Mouse (Mus musculus) midbrain, postnatal 0 days (tissue): Measurements from ENCODE around the gene Gapvd1. TPM values are rescaled to one million over a fixed set of nuclear protein-coding genes. Genes with fewer than 3 reads are reported as not detected.
A peak's percentile ranks its signal among the peaks of the same experiment; 100 is the strongest.
"Not testable (repeated sequence)": the region's sequence is repeated elsewhere in the genome, so short reads cannot be mapped to it uniquely, and the experiment has no call there.

Experiments
- ATAC-seq: fragments of 200-750 bp; cut with Nextera tagmentation; 2 replicates; pipeline ENCODE4 v1.8.0; 2017; ENCODE audit warnings: moderate number of reproducible peaks, mild to moderate bottlenecking, moderate TSS enrichment, moderate library complexity; ENCODE audit not compliant: low FRiP score
- DNase-seq: peaks from one replicate; pipeline ENCODE4 v3.0.0-alpha.2; 2015; ENCODE audit warnings: low spot score
- H3K27ac ChIP-seq: fragments of 300-500 bp; sonication (generic); 2 replicates; pipeline ENCODE4 v1.5.1; 2014; ENCODE audit warnings: low read depth, mild to moderate bottlenecking, low read length, mixed read lengths
- H3K27me3 ChIP-seq: fragments of 300-500 bp; sonication (generic); 2 replicates; pipeline ENCODE4 v1.6.1; 2014; ENCODE audit warnings: low read length, control low read depth, mixed read lengths; ENCODE audit not compliant: insufficient read depth
- H3K36me3 ChIP-seq: fragments of 300-500 bp; sonication (generic); 2 replicates; pipeline ENCODE4 v1.6.1; 2014; ENCODE audit warnings: low read length, control low read depth, mixed read lengths; ENCODE audit not compliant: insufficient read depth
- H3K4me1 ChIP-seq: fragments of 300-500 bp; sonication (generic); 2 replicates; pipeline ENCODE4 v1.6.1; 2014; ENCODE audit warnings: mild to moderate bottlenecking, control low read depth, antibody characterized with exemption, low read length, mixed read lengths; ENCODE audit not compliant: insufficient read depth
- H3K4me2 ChIP-seq: fragments of 300-500 bp; sonication (generic); 2 replicates; pipeline ENCODE4 v1.6.1; 2014; ENCODE audit warnings: low read depth, mild to moderate bottlenecking, low read length, mixed read lengths; ENCODE audit not compliant: poor library complexity, severe bottlenecking
- H3K4me3 ChIP-seq: fragments of 300-500 bp; sonication (generic); 2 replicates; pipeline ENCODE4 v1.5.1; 2014; ENCODE audit warnings: low read depth, mild to moderate bottlenecking, low read length, moderate library complexity
- H3K9ac ChIP-seq: fragments of 300-500 bp; sonication (generic); replicated peaks from 2 replicates; pipeline ENCODE4 v1.6.1; 2014; ENCODE audit warnings: mild to moderate bottlenecking, low read length, moderate library complexity, mixed read lengths; ENCODE audit not compliant: poor library complexity, severe bottlenecking
- H3K9me3 ChIP-seq: fragments of 300-500 bp; sonication (generic); 2 replicates; pipeline ENCODE4 v1.6.1; 2016; ENCODE audit warnings: low read length, control low read depth
- CTCF ChIP-seq: IDR thresholded peaks from 2 replicates; pipeline ENCODE4 v1.5.1; 2016; ENCODE audit warnings: antibody characterized with exemption, mild to moderate bottlenecking
- WGBS: fragments of 180-500 bp; shearing (Covaris S2); extraction: QIAGEN DNeasy Blood & Tissue Kit; methylation state at CpG from one replicate; pipeline ENCODE4 v1.1.7; 2014; 5-methylcytosine and 5-hydroxymethylcytosine counted together
- polyA plus RNA-seq: library from polyadenylated mRNA; unstranded; fragments of >200 nt; fragmentation: Nextera tagmentation; extraction: Ambion mirVana; gene quantifications from 2 replicates; pipeline ENCODE4 v1.2.1, GENCODE M21; 2015
- total RNA-seq: library from RNA; depleted of rRNA; stranded (reverse); fragments of >200 nt; gene quantifications from 2 replicates; pipeline ENCODE4 v1.2.3, GENCODE M21; 2014

Gapvd1 gene
- total and polyA plus RNA-seq, 2 experiments from 2014 or later, result 87.9 to 89.2 TPM

DNA sequence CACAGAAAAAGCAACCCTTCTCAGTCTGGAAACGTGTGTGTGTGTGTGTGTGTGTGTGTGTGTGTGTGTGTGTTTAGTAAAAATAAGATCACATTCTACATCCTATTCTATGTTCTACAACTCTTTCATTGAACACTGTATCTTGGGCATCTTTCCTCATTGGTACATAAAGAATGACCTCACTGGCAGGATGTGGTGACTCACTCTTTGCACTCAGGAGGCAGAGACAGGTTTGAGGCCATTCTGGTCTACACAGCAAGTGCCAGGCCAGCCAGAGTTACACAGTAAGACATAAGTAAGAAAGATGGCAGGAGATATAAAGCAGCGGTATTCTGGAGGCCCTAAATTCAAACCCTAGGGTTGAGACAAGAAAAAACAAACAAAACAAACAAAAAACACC, 7.8 kb upstream of the Gapvd1 start:
- no peak overlapping the region for H3K27ac ChIP-seq
- no peak overlapping the region for H3K4me3 ChIP-seq
- H3K9ac ChIP-seq, result no peak overlapping the region
- H3K36me3 ChIP-seq, result no peaks in the 10 kb centered on the region
- ATAC-seq, result no peak
- H3K4me2 ChIP-seq, result no peak overlapping the region
- H3K27me3 ChIP-seq, result no peaks in the 10 kb centered on the region
- DNase-seq, result no peak
- H3K4me1 ChIP-seq, result no peaks in the 10 kb centered on the region
- 67% methylated on average over 2 of the region's 2 CpGs for WGBS
- TF ChIP-seq CTCF, result no peak
- no peaks in the 10 kb centered on the region for H3K9me3 ChIP-seq

- no peaks in the 10 kb centered on the region for H3K9me3 ChIP-seq
- H3K4me3 ChIP-seq, result no peak overlapping the region
- ATAC-seq (no peak), DNase-seq (no peak)
- no peak overlapping the region for H3K27ac ChIP-seq
- TF ChIP-seq CTCF, result no peak
- no peak overlapping the region for H3K4me2 ChIP-seq
- 92% methylated on average over 2 of the region's 2 CpGs for WGBS
- H3K9ac ChIP-seq, result no peak overlapping the region
- H3K27me3 ChIP-seq, result no peaks in the 10 kb centered on the region
- H3K4me1 ChIP-seq, result no peaks in the 10 kb centered on the region
- H3K36me3 ChIP-seq, result no peaks in the 10 kb centered on the region
These were observed 7.1 kb upstream of the Gapvd1 start for GRCm38 (mm10) chr2:34762174-34762573.

DNA sequence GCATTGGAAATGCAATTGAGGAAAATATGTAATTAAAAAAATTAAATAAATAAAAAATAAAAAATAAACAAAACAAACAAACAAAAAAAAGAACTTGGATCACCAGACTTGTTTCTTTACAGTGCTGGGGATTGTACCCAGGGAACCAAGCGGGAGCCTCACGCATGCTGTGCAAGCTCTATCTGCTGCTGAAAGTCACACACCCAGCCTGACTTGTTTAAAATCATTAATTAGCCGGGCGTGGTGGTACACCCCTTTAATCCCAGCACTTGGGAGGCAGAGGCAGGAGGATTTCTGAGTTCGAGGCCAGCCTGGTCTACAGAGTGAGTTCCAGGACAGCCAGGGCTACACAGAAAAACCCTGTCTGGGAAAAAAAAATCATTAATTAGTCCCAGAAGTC, 6.2 kb upstream of the Gapvd1 start:
- not testable (repeated sequence) for ATAC-seq, H3K9me3 ChIP-seq, DNase-seq, H3K27ac ChIP-seq, H3K36me3 ChIP-seq, H3K4me2 ChIP-seq, H3K9ac ChIP-seq, H3K4me3 ChIP-seq, H3K27me3 ChIP-seq, H3K4me1 ChIP-seq
- 86% methylated on average over 5 of the region's 5 CpGs for WGBS

GRCm38 (mm10) chr2:34757341-34757740, 2.3 kb upstream of the Gapvd1 start:
- Histone ChIP-seq H3K27ac (no peak overlapping the region), H3K9ac (no peak overlapping the region), H3K4me1 (0 out of 2 replicates have a peak, but pooled peaks cover under 1% of the 10 kb centered on the region), H3K36me3 (no peaks in the 10 kb centered on the region), H3K27me3 (no peaks in the 10 kb centered on the region), H3K9me3 (no peaks in the 10 kb centered on the region), H3K4me2 (no peak overlapping the region), H3K4me3 (no peak overlapping the region)
- TF ChIP-seq CTCF, result no peak
- WGBS, result 74% methylated on average over 1 of the region's 1 CpGs
- no peak for ATAC-seq
- no peak for DNase-seq

DNA sequence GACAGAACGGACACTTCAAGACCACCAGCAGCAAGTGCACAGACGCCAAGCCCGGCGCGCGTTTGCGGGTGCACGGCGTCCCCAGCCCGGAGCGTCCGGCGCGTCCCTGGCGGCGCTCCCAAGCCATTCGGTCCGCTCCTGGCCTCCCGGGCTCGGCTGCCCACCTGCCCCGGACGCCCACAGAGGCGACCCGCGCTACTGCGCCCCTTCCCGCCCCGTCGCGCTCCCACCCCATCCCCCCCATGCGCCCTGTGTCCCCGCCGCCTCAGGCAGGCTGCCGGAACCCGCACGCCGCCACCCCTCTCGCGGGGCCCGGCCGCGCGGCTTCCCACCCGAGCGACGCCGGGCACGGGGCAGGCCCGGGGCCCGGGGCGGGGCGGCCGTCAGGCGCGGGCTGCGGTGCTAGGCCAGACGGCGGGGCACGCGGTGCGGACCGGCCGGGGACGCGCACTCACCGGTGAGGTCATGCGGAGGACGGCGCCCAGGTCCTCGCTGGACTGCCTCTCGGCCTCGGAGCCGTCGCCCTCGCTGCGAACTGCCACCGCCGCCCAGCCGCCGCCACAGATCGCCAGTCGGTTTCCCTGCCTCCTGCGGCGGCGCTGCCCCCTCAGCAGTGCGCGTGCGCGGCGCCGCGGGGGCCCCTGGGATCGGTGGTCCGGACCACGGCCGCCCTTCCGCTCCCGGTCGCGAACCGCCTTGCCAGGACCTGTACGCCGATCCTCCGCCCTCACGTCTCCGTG, 1.1 kb downstream of the Gapvd1 start:
- ATAC-seq (peak; percentile 93), DNase-seq (peak; percentile 88)
- H3K9me3 ChIP-seq, result no peaks in the 10 kb centered on the region
- peak overlapping the region; percentile 98 for H3K9ac ChIP-seq
- H3K4me3 ChIP-seq, result peak overlapping the region; percentile 94
- peaks cover 4% of the 10 kb centered on the region; the same call in 1 of the 2 replicates for H3K4me1 ChIP-seq
- no peaks in the 10 kb centered on the region for H3K27me3 ChIP-seq
- peak; percentile 37; the same call in 1 of the 2 replicates for TF ChIP-seq CTCF
- H3K36me3 ChIP-seq, result no peaks in the 10 kb centered on the region
- H3K27ac ChIP-seq, result peak overlapping the region; percentile 94
- H3K4me2 ChIP-seq, result peak overlapping the region; percentile 49
- WGBS, result under 1% methylated on average over 67 of the region's 106 CpGs

DNA sequence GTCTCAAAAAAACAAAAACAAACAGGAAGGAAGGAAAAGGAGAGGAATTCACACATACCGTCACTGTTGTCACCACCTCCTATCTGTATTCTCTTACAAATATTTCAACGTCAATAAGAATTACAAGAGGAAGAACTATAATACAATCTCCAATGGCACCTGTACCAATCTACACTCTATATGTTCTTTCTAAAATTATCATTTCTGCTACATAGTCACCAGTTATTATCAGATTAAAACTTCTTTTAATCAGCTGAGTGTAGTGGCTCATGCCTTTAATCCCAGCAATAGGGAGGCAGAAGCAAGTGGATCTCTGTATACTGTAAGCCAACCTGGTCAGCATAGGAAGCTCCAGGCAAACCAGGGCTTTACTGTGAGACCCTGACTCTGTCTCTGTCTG, 4.8 kb downstream of the Gapvd1 start:
- Histone ChIP-seq H3K27me3 (no peaks in the 10 kb centered on the region), H3K4me1 (peaks cover 4% of the 10 kb centered on the region; the same call in 1 of the 2 replicates), H3K9ac (no peak overlapping the region), H3K4me3 (no peak overlapping the region), H3K36me3 (no peaks in the 10 kb centered on the region), H3K27ac (no peak overlapping the region), H3K4me2 (no peak overlapping the region), H3K9me3 (no peaks in the 10 kb centered on the region)
- WGBS, result 78% methylated on average over 2 of the region's 2 CpGs
- TF ChIP-seq CTCF, result no peak
- ATAC-seq (no peak), DNase-seq (no peak)
